Mouse (Mus musculus): Measurements from ENCODE around the gene Slc26a8.

GRCm38 (mm10) chr17:28683601-28684000 lies 6.4 kb downstream of the Slc26a8 start:
- TF ChIP-seq POLR2A (IDR thresholded peaks at IDR 0.05; ENCODE audit: control insufficient read depth in 1 of 2, insufficient read depth in 1 of 2, low read depth in 1 of 2, low read length in 2 of 2, poor library complexity in 1 of 2) (no peak), EP300 (IDR thresholded peaks at IDR 0.05; ENCODE audit: low read depth in 1 of 2, low read length in 2 of 2) (no peak), CTCF (IDR thresholded peaks at IDR 0.05 in 2 of 3, conservative IDR thresholded peaks at IDR 0.05 in 1 of 3; ENCODE audit: control insufficient read depth in 1 of 3, insufficient read depth in 1 of 3, low read depth in 2 of 3, low read length in 3 of 3, poor library complexity in 1 of 3, severe bottlenecking in 1 of 3) (no peak)

All from MEL (cell line).